20 mouse cellular contexts compared by ENCODE assay signal in genomic region chr4:105188801-105189200, GRCm38 (mm10). TPM values are rescaled to one million over a fixed set of nuclear protein-coding genes. Genes with fewer than 3 reads are reported as not detected.
DNase-seq lines count a peak whose midpoint lies in the region; ATAC-seq lines count a peak whose summit lies in the region.
"Had no signal": no experiment of that assay in that cellular context is flagged by ENCODE, and none has a peak within 500 bp of the region (broad histone marks: within the 10 kb centered on the region; RNA-seq: fewer than 3 reads in every experiment).

No protein-coding gene starts in this region.

- H3K9ac ChIP-seq in intestine, embryonic 16.5 days (ENCODE audit: low read depth, low read length): no peak overlapping the region
- no peak overlapping the region; the same call in 1 of the 2 replicates for H3K9ac ChIP-seq in kidney, embryonic 16.5 days (replicated peaks; ENCODE audit: low read length)
- H3K9ac ChIP-seq in stomach, embryonic 16.5 days (ENCODE audit: low read length): no peak overlapping the region
- H3K9ac ChIP-seq: hindbrain, embryonic 15.5 days had no signal

- H3K9me3 ChIP-seq in intestine, embryonic 16.5 days (ENCODE audit: control insufficient read depth, low read length): no peaks in the 10 kb centered on the region
- H3K9me3 ChIP-seq in kidney, embryonic 16.5 days (ENCODE audit: low read length): no peaks in the 10 kb centered on the region
- no peaks in the 10 kb centered on the region for H3K9me3 ChIP-seq in stomach, embryonic 16.5 days (replicated peaks; ENCODE audit: control insufficient read depth, low read length)
- H3K9me3 ChIP-seq: hindbrain, embryonic 15.5 days; limb, embryonic 10.5 days had no signal

- peaks cover 49% of the 10 kb centered on the region for H3K4me1 ChIP-seq in intestine, embryonic 16.5 days (ENCODE audit: control insufficient read depth, insufficient read depth, low read length)
- H3K4me1 ChIP-seq in kidney, embryonic 16.5 days (ENCODE audit: insufficient read depth, low read length): peaks cover 55% of the 10 kb centered on the region
- H3K4me1 ChIP-seq in stomach, embryonic 16.5 days (ENCODE audit: control insufficient read depth, insufficient read depth, low read length): peaks cover 71% of the 10 kb centered on the region

- no peak overlapping the region for H3K4me3 ChIP-seq in intestine, embryonic 16.5 days (ENCODE audit: low read length)
- H3K4me3 ChIP-seq in kidney, embryonic 16.5 days (ENCODE audit: low read length): no peak overlapping the region
- H3K4me3 ChIP-seq in stomach, embryonic 16.5 days (replicated peaks; ENCODE audit: low read length): no peak overlapping the region
- H3K4me3 ChIP-seq: hindbrain, embryonic 15.5 days; limb, embryonic 10.5 days had no signal

- H3K4me2 ChIP-seq in intestine, embryonic 16.5 days (ENCODE audit: low read depth, low read length): no peak overlapping the region
- H3K4me2 ChIP-seq in kidney, embryonic 16.5 days (replicated peaks; ENCODE audit: low read depth, low read length): no peak overlapping the region
- no peak overlapping the region for H3K4me2 ChIP-seq in stomach, embryonic 16.5 days (ENCODE audit: low read depth, low read length)
- H3K4me2 ChIP-seq: heart, embryonic 11.5 days; hindbrain, embryonic 15.5 days; midbrain, embryonic 11.5 days had no signal

- no peak overlapping the region for H3K27ac ChIP-seq in intestine, embryonic 16.5 days (ENCODE audit: low read length)
- peak overlapping the region; percentile 48 for H3K27ac ChIP-seq in kidney, embryonic 16.5 days (ENCODE audit: low read length)
- peak overlapping the region; percentile 76 for H3K27ac ChIP-seq in stomach, embryonic 16.5 days (ENCODE audit: low read length)
- H3K27ac ChIP-seq: hindbrain, embryonic 15.5 days; limb, embryonic 10.5 days; macrophage had no signal

- ATAC-seq in intestine, embryonic 16.5 days: peak; percentile 72
- ATAC-seq in kidney, embryonic 16.5 days (ENCODE audit: low FRiP score, low TSS enrichment): no peak
- ATAC-seq in stomach, embryonic 16.5 days (ENCODE audit: insufficient read depth, low FRiP score): peak; percentile 45; the same call in 1 of the 2 replicates
- ATAC-seq: activated CD4-positive, CD25-positive, alpha-beta regulatory T cell, adult 4 months; Patski had no signal

- WGBS in intestine, embryonic 16.5 days: 38% methylated on average over 7 of the region's 7 CpGs
- WGBS in kidney, embryonic 16.5 days: 58% methylated on average over 7 of the region's 7 CpGs
- WGBS in stomach, embryonic 16.5 days: 38% methylated on average over 7 of the region's 7 CpGs

- DNase-seq in kidney, adult 8-10 months: peak; percentile 33 to 43
- no peak for DNase-seq in kidney, postnatal 10 days
- DNase-seq in heart, adult 8-10 months (ENCODE audit: low spot score): no peak
- no peak for DNase-seq in urinary bladder, postnatal 10 days (ENCODE audit: low spot score)
- DNase-seq: adrenal gland, postnatal 25 days; cerebellum, adult 18-20 months; gastrocnemius, postnatal 36 days; lung, adult 2 months; right cerebral cortex, postnatal 25 days; thymus, adult 18-20 months had no signal

- H3K36me3 ChIP-seq in intestine, embryonic 16.5 days (ENCODE audit: control insufficient read depth, insufficient read depth, low read length): no peaks in the 10 kb centered on the region; the same call in 1 of the 2 replicates
- H3K36me3 ChIP-seq in kidney, embryonic 16.5 days (ENCODE audit: insufficient read depth, low read length): no peaks in the 10 kb centered on the region
- H3K36me3 ChIP-seq in stomach, embryonic 16.5 days (ENCODE audit: control insufficient read depth, insufficient read depth, low read length): no peaks in the 10 kb centered on the region
- H3K36me3 ChIP-seq: hindbrain, embryonic 15.5 days had no signal

- H3K27me3 ChIP-seq in intestine, embryonic 16.5 days (replicated peaks; ENCODE audit: control insufficient read depth, insufficient read depth, low read length): no peaks in the 10 kb centered on the region
- no peaks in the 10 kb centered on the region; the same call in 1 of the 2 replicates for H3K27me3 ChIP-seq in kidney, embryonic 16.5 days (ENCODE audit: insufficient read depth, low read length)
- H3K27me3 ChIP-seq in stomach, embryonic 16.5 days (ENCODE audit: control insufficient read depth, insufficient read depth, low read length): no peaks in the 10 kb centered on the region
- H3K27me3 ChIP-seq: hindbrain, embryonic 15.5 days; Patski had no signal

RNA-seq across cellular contexts. Expression of gene Plpp3, which starts 31.7 kb away (rescaled TPM):
- polyA plus RNA-seq in intestine, embryonic 16.5 days (2015; fragmentation: Nextera tagmentation; extraction: Ambion mirVana): 46.0 and 48.4 TPM in 2 replicates
- 69.2 and 76.3 TPM in 2 replicates for polyA plus RNA-seq in kidney, embryonic 16.5 days (2015; fragmentation: Nextera tagmentation; extraction: Ambion mirVana)
- polyA plus RNA-seq in stomach, embryonic 16.5 days (2015; fragmentation: Nextera tagmentation; extraction: Ambion mirVana): 65.3 and 69.9 TPM in 2 replicates
- 10 to 100 TPM; 51.8 to 58.4 (median 54.5) TPM for total RNA-seq in heart, adult 8-10 months (2022)
- polyA plus RNA-seq: activated CD4-positive, CD25-positive, alpha-beta regulatory T cell, adult 4 months had no signal

Comparison
In these comparisons a context has a peak if more than half of its experiments do, and no peak if none do; other contexts are left out.
1. DNase-seq: peak in kidney, adult 8-10 months (2 of 2); none in kidney, postnatal 10 days (single experiment), heart, adult 8-10 months (single experiment) and urinary bladder, postnatal 10 days (single experiment).